Mouse (Mus musculus): ENCODE data around the gene Prdm5. TPM values are rescaled to one million over a fixed set of nuclear protein-coding genes. Genes with fewer than 3 reads are reported as not detected.

Prdm5 gene
- polyA plus RNA-seq, 2 experiments, result 1.1 to 1.4 TPM

GRCm38 (mm10) chr6:65860609-65861008 lies 81.8 kb downstream of the Prdm5 start:
- WGBS (ENCODE audit: insufficient replicate concordance), result 75% methylated on average over 5 of the region's 5 CpGs
- H3K9ac ChIP-seq (replicated peaks), result no peak overlapping the region

GRCm38 (mm10) chr6:65862836-65863235 lies 84.0 kb downstream of the Prdm5 start:
- H3K27me3 ChIP-seq (ENCODE audit: control insufficient read depth, insufficient read depth, low read length), result no peaks in the 10 kb centered on the region
- H3K9ac ChIP-seq (replicated peaks), result no peak overlapping the region
- H3K4me1 ChIP-seq (replicated peaks; ENCODE audit: control insufficient read depth in 2 of 2, insufficient read depth in 2 of 2, low read length in 1 of 2), result no peaks in the 10 kb centered on the region
- H3K4me3 ChIP-seq (ENCODE audit: insufficient read depth in 1 of 2, low read depth in 2 of 2, low read length in 2 of 2), result no peak overlapping the region
- WGBS (ENCODE audit: insufficient replicate concordance), result 70% methylated on average over 3 of the region's 3 CpGs
- DNase-seq (ENCODE audit: low read depth in 3 of 3, low spot score in 3 of 3) (no peak), ATAC-seq (ENCODE audit: insufficient read depth) (no peak)
- no peaks in the 10 kb centered on the region for H3K9me3 ChIP-seq (ENCODE audit: control insufficient read depth, low read length)
- H3K36me3 ChIP-seq (replicated peaks; ENCODE audit: control insufficient read depth, insufficient read depth, low read depth), result no peaks in the 10 kb centered on the region
- no peak for TF ChIP-seq EP300 (IDR thresholded peaks at IDR 0.05; ENCODE audit: low read depth)
- no peak for TF ChIP-seq CTCF (IDR thresholded peaks at IDR 0.05; ENCODE audit: low read depth)
- no peak overlapping the region for H3K4me2 ChIP-seq (ENCODE audit: low read depth)
- no peak overlapping the region for H3K27ac ChIP-seq

More at GRCm38 (mm10) chr6:65860609-65861008, 81.8 kb downstream of the Prdm5 start:
- H3K4me2 ChIP-seq (ENCODE audit: low read depth), result no peak overlapping the region
- H3K36me3 ChIP-seq (replicated peaks; ENCODE audit: control insufficient read depth, insufficient read depth, low read depth), result no peaks in the 10 kb centered on the region
- no peak for TF ChIP-seq CTCF (IDR thresholded peaks at IDR 0.05; ENCODE audit: low read depth)
- TF ChIP-seq EP300 (IDR thresholded peaks at IDR 0.05; ENCODE audit: low read depth), result no peak
- no peak overlapping the region for H3K4me3 ChIP-seq (ENCODE audit: insufficient read depth in 1 of 2, low read depth in 2 of 2, low read length in 2 of 2)
- no peaks in the 10 kb centered on the region for H3K27me3 ChIP-seq (ENCODE audit: control insufficient read depth, insufficient read depth, low read length)
- no peaks in the 10 kb centered on the region for H3K4me1 ChIP-seq (replicated peaks; ENCODE audit: control insufficient read depth in 2 of 2, insufficient read depth in 2 of 2, low read length in 1 of 2)
- ATAC-seq (ENCODE audit: insufficient read depth) (no peak), DNase-seq (ENCODE audit: low read depth in 3 of 3, low spot score in 3 of 3) (no peak)
- H3K27ac ChIP-seq, result no peak overlapping the region
- no peaks in the 10 kb centered on the region for H3K9me3 ChIP-seq (ENCODE audit: control insufficient read depth, low read length)

GRCm38 (mm10) chr6:65864233-65864632 lies 85.4 kb downstream of the Prdm5 start:
- H3K4me3 ChIP-seq (ENCODE audit: insufficient read depth in 1 of 2, low read depth in 2 of 2, low read length in 2 of 2), result no peak overlapping the region
- no peaks in the 10 kb centered on the region for H3K36me3 ChIP-seq (replicated peaks; ENCODE audit: control insufficient read depth, insufficient read depth, low read depth)
- TF ChIP-seq CTCF (IDR thresholded peaks at IDR 0.05; ENCODE audit: low read depth) (no peak), EP300 (IDR thresholded peaks at IDR 0.05; ENCODE audit: low read depth) (no peak)
- WGBS (ENCODE audit: insufficient replicate concordance), result 69% methylated on average over 3 of the region's 3 CpGs
- ATAC-seq (ENCODE audit: insufficient read depth) (no peak), DNase-seq (ENCODE audit: low read depth in 3 of 3, low spot score in 3 of 3) (no peak)
- H3K27ac ChIP-seq, result no peak overlapping the region
- no peaks in the 10 kb centered on the region for H3K9me3 ChIP-seq (ENCODE audit: control insufficient read depth, low read length)
- H3K4me2 ChIP-seq (ENCODE audit: low read depth), result no peak overlapping the region
- H3K9ac ChIP-seq (replicated peaks), result no peak overlapping the region
- H3K27me3 ChIP-seq (ENCODE audit: control insufficient read depth, insufficient read depth, low read length), result no peaks in the 10 kb centered on the region
- H3K4me1 ChIP-seq (replicated peaks; ENCODE audit: control insufficient read depth in 2 of 2, insufficient read depth in 2 of 2, low read length in 1 of 2), result no peaks in the 10 kb centered on the region

- Histone ChIP-seq H3K4me1 (replicated peaks; ENCODE audit: control insufficient read depth in 2 of 2, insufficient read depth in 2 of 2, low read length in 1 of 2) (no peaks in the 10 kb centered on the region), H3K27me3 (ENCODE audit: control insufficient read depth, insufficient read depth, low read length) (no peaks in the 10 kb centered on the region), H3K9ac (replicated peaks) (no peak overlapping the region), H3K4me3 (ENCODE audit: insufficient read depth in 1 of 2, low read depth in 2 of 2, low read length in 2 of 2) (no peak overlapping the region), H3K4me2 (ENCODE audit: low read depth) (no peak overlapping the region), H3K9me3 (ENCODE audit: control insufficient read depth, low read length) (no peaks in the 10 kb centered on the region), H3K36me3 (replicated peaks; ENCODE audit: control insufficient read depth, insufficient read depth, low read depth) (no peaks in the 10 kb centered on the region), H3K27ac (no peak overlapping the region)
- 66% methylated on average over 5 of the region's 5 CpGs for WGBS (ENCODE audit: insufficient replicate concordance)
- ATAC-seq (ENCODE audit: insufficient read depth) (no peak), DNase-seq (ENCODE audit: low read depth in 3 of 3, low spot score in 3 of 3) (no peak)
- TF ChIP-seq CTCF (IDR thresholded peaks at IDR 0.05; ENCODE audit: low read depth) (no peak; the same call in 1 of the 2 replicates), EP300 (IDR thresholded peaks at IDR 0.05; ENCODE audit: low read depth) (no peak)
These were observed 86.1 kb downstream of the Prdm5 start for GRCm38 (mm10) chr6:65864919-65865318.

- 75% methylated on average over 4 of the region's 4 CpGs for WGBS (ENCODE audit: insufficient replicate concordance)
- Histone ChIP-seq H3K4me2 (ENCODE audit: low read depth) (no peak overlapping the region), H3K36me3 (replicated peaks; ENCODE audit: control insufficient read depth, insufficient read depth, low read depth) (no peaks in the 10 kb centered on the region), H3K27me3 (ENCODE audit: control insufficient read depth, insufficient read depth, low read length) (no peaks in the 10 kb centered on the region), H3K9me3 (ENCODE audit: control insufficient read depth, low read length) (no peaks in the 10 kb centered on the region), H3K27ac (no peak overlapping the region), H3K4me1 (replicated peaks; ENCODE audit: control insufficient read depth in 2 of 2, insufficient read depth in 2 of 2, low read length in 1 of 2) (no peaks in the 10 kb centered on the region), H3K9ac (replicated peaks) (no peak overlapping the region), H3K4me3 (ENCODE audit: insufficient read depth in 1 of 2, low read depth in 2 of 2, low read length in 2 of 2) (no peak overlapping the region)
- DNase-seq (ENCODE audit: low read depth in 3 of 3, low spot score in 3 of 3), result no peak
- TF ChIP-seq CTCF (IDR thresholded peaks at IDR 0.05; ENCODE audit: low read depth) (no peak), EP300 (IDR thresholded peaks at IDR 0.05; ENCODE audit: low read depth) (no peak)
- no peak for ATAC-seq (ENCODE audit: insufficient read depth)
These were observed 87.1 kb downstream of the Prdm5 start for GRCm38 (mm10) chr6:65865861-65866260.
